Mouse (Mus musculus): ENCODE results near the gene Rtf2.

Gene Rtf2

GRCm38 (mm10) chr2:172476707-172477260 is 36.4 kb downstream of the Rtf2 start:
- in situ Hi-C loops (cut with MboI; ENCODE audit: unreplicated experiment in 2 of 2): loop anchor here (5.0 to 25.0 kb wide), 5 partner anchors 521 to 1964 kb away; no protein-coding TSS in a partner anchor

- in situ Hi-C loops (cut with MboI; ENCODE audit: unreplicated experiment in 2 of 2): loop anchor here (5.0 to 25.0 kb wide), 5 partner anchors 520 to 1965 kb away; no protein-coding TSS in a partner anchor
Measured at GRCm38 (mm10) chr2:172477350-172477749, 37.0 kb downstream of the Rtf2 start.

DNA sequence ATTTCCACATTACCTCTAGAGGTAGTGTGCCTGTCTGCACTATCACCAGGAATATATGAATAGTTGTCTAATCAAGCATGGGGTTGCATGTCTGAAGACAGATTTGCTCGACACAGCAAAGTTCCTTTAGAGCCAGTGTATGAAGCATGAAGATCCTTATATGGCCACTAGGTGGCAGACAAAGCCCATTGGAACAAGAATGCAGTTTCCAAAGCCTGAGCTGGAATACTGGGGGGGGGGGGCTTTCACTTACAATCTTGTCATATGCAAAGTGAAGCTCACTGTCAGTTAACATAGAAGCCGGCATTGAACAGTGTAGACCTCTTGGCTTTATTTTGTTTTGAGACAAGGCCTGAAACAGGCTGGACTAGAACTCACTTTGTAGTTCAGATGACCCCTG is 37.5 kb downstream of the Rtf2 start:
- in situ Hi-C loops (cut with MboI; ENCODE audit: unreplicated experiment in 2 of 2): loop anchor here (5.0 to 25.0 kb wide), 5 partner anchors 519 to 1966 kb away; no protein-coding TSS in a partner anchor

DNA sequence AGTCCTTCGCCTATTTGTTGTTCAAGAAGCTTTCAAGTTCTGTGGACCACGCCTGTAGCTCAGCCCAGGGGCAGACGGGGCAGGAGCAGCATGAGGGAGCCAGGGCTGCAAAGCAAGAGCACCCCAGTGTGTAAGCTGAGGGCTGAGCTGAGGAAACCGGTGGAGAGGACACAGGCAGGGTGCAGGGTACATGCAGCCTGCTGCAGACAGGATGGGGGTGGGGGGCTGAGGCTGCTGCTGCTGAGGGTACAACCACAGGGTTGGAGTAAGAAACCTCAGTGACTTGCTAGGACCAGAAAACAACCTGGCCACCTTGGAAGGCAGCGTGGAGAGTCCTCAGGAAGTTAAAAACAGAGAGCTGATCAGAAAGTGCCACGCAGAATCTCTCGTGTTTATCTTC is 39.9 kb downstream of the Rtf2 start:
- in situ Hi-C loops (cut with MboI; ENCODE audit: unreplicated experiment in 2 of 2): loop anchor here (5.0 to 25.0 kb wide), 6 partner anchors 295 to 1968 kb away; no protein-coding TSS in a partner anchor

- in situ Hi-C loops (cut with MboI; ENCODE audit: unreplicated experiment in 2 of 2): loop anchor here (5.0 to 25.0 kb wide), 6 partner anchors 293 to 1970 kb away; no protein-coding TSS in a partner anchor
Measured at GRCm38 (mm10) chr2:172481654-172482385, 41.5 kb downstream of the Rtf2 start.

- in situ Hi-C loops (cut with MboI; ENCODE audit: unreplicated experiment in 2 of 2): loop anchor here (5.0 to 25.0 kb wide), 6 partner anchors 291 to 1972 kb away; no protein-coding TSS in a partner anchor
Measured at GRCm38 (mm10) chr2:172483766-172484413, 43.5 kb downstream of the Rtf2 start.

- in situ Hi-C loops (cut with MboI; ENCODE audit: unreplicated experiment in 2 of 2): loop anchor here (5.0 to 25.0 kb wide), 6 partner anchors 290 to 1973 kb away; no protein-coding TSS in a partner anchor
Measured at GRCm38 (mm10) chr2:172484696-172485370, 44.5 kb downstream of the Rtf2 start.

DNA sequence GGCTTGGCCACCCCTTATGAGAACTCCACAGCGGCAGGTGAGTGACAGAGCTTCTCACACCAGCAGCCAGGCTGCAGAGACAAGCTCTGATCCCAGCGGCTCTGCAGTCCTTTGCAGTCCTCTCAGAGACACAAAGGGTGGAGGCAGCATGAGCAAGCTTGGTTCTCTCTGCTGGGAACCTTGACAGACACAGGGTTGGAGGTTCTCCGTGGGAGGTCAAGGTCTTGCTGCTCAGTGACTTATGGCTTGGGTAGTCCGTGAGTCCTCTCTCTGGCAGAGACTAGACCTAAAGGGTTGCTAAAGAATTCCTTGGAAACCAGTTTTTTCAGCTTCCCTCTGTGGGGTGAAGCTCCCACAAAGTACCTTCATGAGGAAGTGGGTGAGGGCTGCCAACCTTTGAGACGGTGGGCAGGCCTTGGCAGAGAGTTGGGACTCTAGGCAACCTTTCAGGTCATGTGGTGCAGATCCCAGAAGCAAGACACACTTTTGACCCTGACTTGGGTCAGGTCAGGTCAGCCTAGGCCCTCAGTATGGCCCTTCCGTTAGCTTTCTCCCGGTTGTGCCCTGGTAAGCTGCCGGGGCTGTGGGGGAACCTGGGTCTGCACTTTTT is 56.5 kb downstream of the Rtf2 start:
- in situ Hi-C loops (cut with MboI; ENCODE audit: unreplicated experiment in 2 of 2): loop anchor here (25.0 kb wide), 2 partner anchors 690 to 1985 kb away; no protein-coding TSS in a partner anchor

DNA sequence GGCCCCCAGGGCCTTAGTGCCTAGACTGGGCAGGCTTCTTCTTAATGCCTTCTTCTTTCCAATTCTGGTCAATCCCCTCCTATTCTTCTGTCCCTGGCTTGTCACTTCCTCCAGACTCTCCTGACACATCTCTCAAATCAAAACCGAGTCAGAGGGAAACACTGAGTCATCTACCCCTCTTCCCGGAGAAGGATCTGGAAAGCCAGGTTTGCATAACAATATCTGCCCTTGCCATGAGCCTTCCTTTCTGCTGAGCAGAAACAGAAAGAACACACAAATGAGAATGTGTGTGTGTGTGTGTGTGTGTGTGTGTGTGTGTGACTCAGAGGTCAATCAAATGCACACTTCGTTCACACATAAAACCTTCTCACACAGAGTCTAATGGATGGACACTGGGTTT is 58.5 kb downstream of the Rtf2 start:
- in situ Hi-C loops (cut with MboI; ENCODE audit: unreplicated experiment in 2 of 2): loop anchor here (25.0 kb wide), 2 partner anchors 688 to 1987 kb away; no protein-coding TSS in a partner anchor

DNA sequence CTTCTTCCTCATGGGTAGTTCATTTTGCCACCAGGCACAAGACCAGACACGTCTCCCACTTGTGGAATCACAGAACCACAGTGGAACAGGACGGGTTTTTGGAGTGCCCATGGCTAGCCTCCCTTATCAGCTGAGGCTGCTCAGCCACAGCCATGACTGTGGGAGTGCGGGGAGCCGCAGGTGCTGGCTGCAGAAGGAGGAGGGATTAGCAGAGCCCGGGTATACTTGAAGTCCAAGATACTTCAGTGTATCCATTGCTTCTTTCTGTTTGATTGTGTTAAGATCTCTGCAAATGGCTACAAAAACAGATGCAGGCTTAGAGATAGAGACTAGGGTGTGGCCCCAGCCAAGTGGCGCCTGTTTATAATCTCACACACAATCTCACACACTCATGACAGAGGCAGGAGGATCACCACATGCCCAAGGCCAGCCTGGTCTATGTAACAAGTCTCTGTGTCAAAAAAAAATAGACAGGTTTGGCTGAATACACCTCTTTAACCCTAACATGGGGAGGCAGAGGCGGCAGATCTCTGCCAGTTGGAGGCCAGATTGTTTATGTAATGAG is 60.5 kb downstream of the Rtf2 start:
- in situ Hi-C loops (cut with MboI; ENCODE audit: unreplicated experiment in 2 of 2): loop anchor here (5.0 to 25.0 kb wide), 2 partner anchors 279 to 1639 kb away; no protein-coding TSS in a partner anchor

- in situ Hi-C loops (cut with MboI; ENCODE audit: unreplicated experiment in 2 of 2): loop anchor here (5.0 to 25.0 kb wide), 2 partner anchors 279 to 1639 kb away; no protein-coding TSS in a partner anchor
Measured at GRCm38 (mm10) chr2:172501341-172501740, 61.0 kb downstream of the Rtf2 start.

GRCm38 (mm10) chr2:172502168-172502567 is 61.8 kb downstream of the Rtf2 start:
- in situ Hi-C loops (cut with MboI; ENCODE audit: unreplicated experiment in 2 of 2): loop anchor here (5.0 to 25.0 kb wide), 2 partner anchors 280 to 1640 kb away; no protein-coding TSS in a partner anchor

DNA sequence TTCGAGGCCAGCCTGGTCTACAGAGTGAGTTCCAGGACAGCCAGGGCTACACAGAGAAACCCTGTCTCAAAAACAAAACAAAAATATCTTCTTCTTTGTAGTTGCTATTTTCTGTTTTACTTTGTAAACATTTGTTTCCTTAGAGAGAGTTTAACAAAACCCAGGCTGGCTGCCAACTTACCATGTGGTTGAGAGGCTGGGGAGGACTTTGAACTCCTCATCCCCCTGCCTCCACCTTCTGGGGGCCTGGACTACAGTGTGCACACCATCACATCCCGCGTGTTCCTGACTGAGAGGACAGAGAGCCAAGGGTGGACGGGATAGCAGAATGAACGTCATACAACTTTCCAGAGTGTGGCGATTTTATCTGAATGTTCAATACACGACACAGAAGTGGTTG is 65.8 kb downstream of the Rtf2 start:
- in situ Hi-C loops (cut with MboI; ENCODE audit: unreplicated experiment in 2 of 2): loop anchor here in 1 of 2 experiments (25.0 kb wide), 1 partner anchor 1644 kb away; no protein-coding TSS in a partner anchor

GRCm38 (mm10) chr2:172510056-172510712 is 69.8 kb downstream of the Rtf2 start:
- in situ Hi-C loops (cut with MboI; ENCODE audit: unreplicated experiment in 2 of 2): loop anchor here in 1 of 2 experiments (25.0 kb wide), 1 partner anchor 1648 kb away; no protein-coding TSS in a partner anchor

GRCm38 (mm10) chr2:172510899-172511298 is 70.5 kb downstream of the Rtf2 start:
- in situ Hi-C loops (cut with MboI; ENCODE audit: unreplicated experiment in 2 of 2): loop anchor here in 1 of 2 experiments (25.0 kb wide), 1 partner anchor 1649 kb away; no protein-coding TSS in a partner anchor

- in situ Hi-C loops (cut with MboI; ENCODE audit: unreplicated experiment in 2 of 2): loop anchor here in 1 of 2 experiments (25.0 kb wide), 1 partner anchor 1654 kb away; no protein-coding TSS in a partner anchor
Measured at GRCm38 (mm10) chr2:172516407-172516992, 76.1 kb downstream of the Rtf2 start.

Measured in v-Abl transformed pro-B cells (cell line).